Mouse (Mus musculus) limb, embryonic 13.5 days (tissue): ENCODE results near the gene Fitm2. TPM values are rescaled to one million over a fixed set of nuclear protein-coding genes. Genes with fewer than 3 reads are reported as not detected.

Source experiments
- ATAC-seq: fragments of 200-750 bp; cut with Nextera tagmentation; 2 replicates; pipeline ENCODE4 v1.8.0; 2017; ENCODE audit warnings: low read depth, moderate number of reproducible peaks, moderate TSS enrichment; ENCODE audit not compliant: low FRiP score
- H3K27ac ChIP-seq: fragments of 300-500 bp; sonication (generic); 2 replicates; pipeline ENCODE4 v1.5.1; 2015; ENCODE audit warnings: inconsistent platforms, mild to moderate bottlenecking, moderate library complexity
- H3K27me3 ChIP-seq: fragments of 300-500 bp; sonication (generic); 2 replicates; pipeline ENCODE4 v1.6.1; 2015; ENCODE audit warnings: mild to moderate bottlenecking, inconsistent platforms
- H3K36me3 ChIP-seq: fragments of 300-500 bp; sonication (generic); 2 replicates; pipeline ENCODE4 v1.6.1; 2015; ENCODE audit warnings: inconsistent platforms, mild to moderate bottlenecking, moderate library complexity
- H3K4me1 ChIP-seq: fragments of 300-500 bp; sonication (generic); 2 replicates; pipeline ENCODE4 v1.6.1; 2015; ENCODE audit warnings: inconsistent platforms
- H3K4me2 ChIP-seq: fragments of 300-500 bp; sonication (generic); replicated peaks from 2 replicates; pipeline ENCODE4 v1.6.1; 2015; ENCODE audit warnings: inconsistent platforms, mild to moderate bottlenecking, moderate library complexity
- H3K4me3 ChIP-seq: fragments of 300-500 bp; sonication (generic); 2 replicates; pipeline ENCODE4 v1.5.1; 2015; ENCODE audit warnings: moderate library complexity, mild to moderate bottlenecking, inconsistent platforms
- H3K9ac ChIP-seq: fragments of 300-500 bp; sonication (generic); 2 replicates; pipeline ENCODE4 v1.6.1; 2015; ENCODE audit warnings: mild to moderate bottlenecking, inconsistent platforms
- H3K9me3 ChIP-seq: fragments of 300-500 bp; sonication (generic); 2 replicates; pipeline ENCODE4 v1.6.1; 2016; ENCODE audit warnings: inconsistent platforms
- WGBS: fragments of 180-500 bp; shearing (Covaris S2); methylation state at CpG from one replicate; pipeline ENCODE4 v1.1.7; 2015; 5-methylcytosine and 5-hydroxymethylcytosine counted together
- polyA plus RNA-seq: library from polyadenylated mRNA; unstranded; fragments of >200 nt; fragmentation: Nextera tagmentation; extraction: Ambion mirVana; gene quantifications from 2 replicates; pipeline ENCODE4 v1.2.1, GENCODE M21; 2015

The Fitm2 gene
- polyA plus RNA-seq, 1 experiment from 2014 or later, result 11.3 TPM

GRCm38 (mm10) chr2:163418841-163419345, 53.5 kb downstream of the Fitm2 start:
- Histone ChIP-seq H3K9ac (peak overlapping the region; percentile 96), H3K9me3 (no peaks in the 10 kb centered on the region), H3K36me3 (peaks cover 13% of the 10 kb centered on the region), H3K4me3 (peak overlapping the region; percentile 100), H3K27ac (peak overlapping the region; percentile 67), H3K4me1 (peaks cover 24% of the 10 kb centered on the region), H3K27me3 (no peaks in the 10 kb centered on the region), H3K4me2 (peak overlapping the region; percentile 86)
- ATAC-seq, result no peak; the same call in 1 of the 2 replicates
- under 1% methylated on average over 50 of the region's 50 CpGs for WGBS

DNA sequence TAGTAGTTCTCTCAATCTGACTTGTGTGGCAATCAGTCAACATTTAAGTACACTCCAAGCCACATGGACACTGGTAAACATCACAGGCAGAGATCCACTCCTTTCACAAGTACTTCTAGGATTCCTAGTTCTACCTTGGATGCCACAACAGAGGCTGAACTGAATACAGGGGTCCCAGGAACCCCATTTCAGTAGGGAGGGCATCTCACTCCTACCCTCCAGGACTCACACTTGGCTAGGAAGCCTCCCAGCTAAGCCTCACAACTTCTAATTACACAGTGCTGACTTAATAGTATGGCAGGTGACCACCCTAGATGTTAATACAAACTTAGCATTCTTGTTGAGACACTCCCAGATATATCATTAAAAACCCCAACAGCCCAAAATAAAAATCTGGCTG, 54.6 kb downstream of the Fitm2 start:
- no peaks in the 10 kb centered on the region for H3K9me3 ChIP-seq
- peak overlapping the region; percentile 96 for H3K9ac ChIP-seq
- no peaks in the 10 kb centered on the region for H3K27me3 ChIP-seq
- H3K27ac ChIP-seq, result no peak overlapping the region
- H3K36me3 ChIP-seq, result peaks cover 19% of the 10 kb centered on the region
- H3K4me2 ChIP-seq, result peak overlapping the region; percentile 86
- H3K4me3 ChIP-seq, result peak overlapping the region; percentile 100
- ATAC-seq, result no peak
- H3K4me1 ChIP-seq, result peaks cover 24% of the 10 kb centered on the region

- no peak overlapping the region for H3K4me3 ChIP-seq
- WGBS, result 94% methylated on average over 6 of the region's 6 CpGs
- H3K9ac ChIP-seq, result no peak overlapping the region
- no peaks in the 10 kb centered on the region for H3K9me3 ChIP-seq
- no peak overlapping the region for H3K4me2 ChIP-seq
- peaks cover 24% of the 10 kb centered on the region for H3K4me1 ChIP-seq
- no peaks in the 10 kb centered on the region for H3K27me3 ChIP-seq
- no peak overlapping the region for H3K27ac ChIP-seq
- no peak for ATAC-seq
- H3K36me3 ChIP-seq, result peaks cover 23% of the 10 kb centered on the region
Observed at GRCm38 (mm10) chr2:163417026-163417425, 55.4 kb downstream of the Fitm2 start.

Other genes starting within 250 kb of the Fitm2 start
- 2.4 and 2.7 TPM in 2 replicates for gene Jph2, start 74.6 kb downstream of the Fitm2 start, polyA plus RNA-seq
- 95.8 and 96.5 TPM in 2 replicates for gene Oser1, start 47.9 kb downstream of the Fitm2 start, polyA plus RNA-seq
- 0.72 and 0.78 TPM in 2 replicates for gene Gdap1l1, start 34.2 kb downstream of the Fitm2 start, polyA plus RNA-seq
- gene R3hdml, start 19.7 kb upstream of the Fitm2 start, polyA plus RNA-seq, result not detected in 2 replicates
- 0.18 TPM in 1 of 2 replicates, not detected in the other for gene Hnf4a, start 34.2 kb upstream of the Fitm2 start, polyA plus RNA-seq
- 40.9 and 45.1 TPM in 2 replicates for gene Ttpal, start 129.7 kb upstream of the Fitm2 start, polyA plus RNA-seq
- gene Serinc3, start 172.5 kb upstream of the Fitm2 start, polyA plus RNA-seq, result 27.8 and 31.2 TPM in 2 replicates
- gene Pkig, start 185.8 kb upstream of the Fitm2 start, polyA plus RNA-seq, result 131 and 134 TPM in 2 replicates